Mouse (Mus musculus): ENCODE data around the gene Emp2. TPM values are rescaled to one million over a fixed set of nuclear protein-coding genes. Genes with fewer than 3 reads are reported as not detected.

Emp2 gene
- total RNA-seq, 2 experiments from 2014 or later, result 40.6 to 46.0 TPM

DNA sequence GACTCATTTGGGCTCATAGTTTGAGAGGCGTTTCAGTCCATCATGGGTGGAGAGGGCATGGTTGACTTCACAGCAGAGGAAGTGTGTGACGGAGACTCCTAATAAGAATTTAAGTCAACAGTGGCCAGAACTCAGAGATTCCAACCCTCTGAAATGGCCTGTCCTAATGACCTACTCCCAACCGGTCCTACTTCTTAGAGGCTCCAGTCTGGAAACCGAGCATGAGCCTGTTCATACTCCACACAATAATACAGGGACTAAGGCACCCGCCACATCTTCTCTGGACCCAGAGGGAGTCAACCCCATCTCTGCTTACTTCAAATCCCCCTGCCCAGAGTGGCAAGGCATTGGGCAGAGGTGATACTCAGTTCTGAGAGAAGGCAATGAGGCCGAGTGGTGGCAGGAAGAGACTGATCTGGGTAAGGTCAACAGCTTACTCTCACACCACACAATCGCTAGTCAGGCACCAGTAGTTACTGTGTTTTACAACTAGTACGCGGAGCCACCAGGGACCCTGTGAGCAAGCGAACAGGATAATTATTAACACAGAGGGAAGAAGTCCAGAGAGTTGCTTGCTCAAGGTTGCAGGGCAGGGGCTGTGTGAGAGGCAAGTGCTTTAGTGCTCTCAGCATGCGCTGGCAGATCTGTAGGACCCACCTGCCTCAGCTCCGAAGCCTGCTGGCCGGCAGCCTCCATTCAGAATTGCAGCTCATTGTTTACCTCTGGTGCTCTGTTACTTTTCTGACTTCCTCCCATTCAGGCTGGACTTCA, 14.0 kb upstream of the Emp2 start:
- intact Hi-C loops (cut with DNase I), result loop anchor here (10.0 kb wide), 1 partner anchor 1773 kb away; no protein-coding TSS in a partner anchor
- no peak for DNase-seq

DNA sequence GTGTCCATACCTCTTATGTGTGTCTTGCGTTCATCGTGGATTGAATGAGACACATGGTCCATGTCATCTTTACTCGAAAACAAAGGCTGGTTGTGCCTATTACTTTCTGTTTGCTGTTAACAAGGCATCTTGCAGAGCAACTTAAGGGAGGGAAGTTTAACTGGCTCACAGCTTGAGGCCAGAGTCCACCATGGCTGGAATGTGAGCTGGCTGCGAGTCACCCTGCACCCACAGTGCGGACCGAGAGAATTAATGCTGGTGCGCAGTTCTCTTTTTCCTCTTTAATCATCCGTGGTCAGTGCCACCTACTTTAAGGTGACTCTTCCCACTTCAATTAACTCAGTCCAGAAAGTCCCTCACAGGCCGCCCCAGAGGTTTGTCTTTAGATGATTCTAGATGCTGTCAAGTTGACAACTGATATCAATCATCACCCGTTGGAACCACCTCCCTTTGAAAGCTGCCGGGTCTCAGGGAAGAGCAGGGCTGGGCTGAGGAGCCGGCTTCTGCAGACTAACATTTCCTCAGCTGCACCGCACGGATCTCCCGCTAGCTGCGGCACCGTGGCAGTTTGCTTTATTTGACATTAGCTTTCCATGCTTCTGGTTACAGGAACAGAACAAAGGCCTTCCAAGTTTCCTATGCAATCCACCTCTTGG, 6.3 kb upstream of the Emp2 start:
- no peak for DNase-seq
- intact Hi-C loops (cut with DNase I), result loop anchor here (10.0 kb wide), 1 partner anchor 1765 kb away; no protein-coding TSS in a partner anchor

DNA sequence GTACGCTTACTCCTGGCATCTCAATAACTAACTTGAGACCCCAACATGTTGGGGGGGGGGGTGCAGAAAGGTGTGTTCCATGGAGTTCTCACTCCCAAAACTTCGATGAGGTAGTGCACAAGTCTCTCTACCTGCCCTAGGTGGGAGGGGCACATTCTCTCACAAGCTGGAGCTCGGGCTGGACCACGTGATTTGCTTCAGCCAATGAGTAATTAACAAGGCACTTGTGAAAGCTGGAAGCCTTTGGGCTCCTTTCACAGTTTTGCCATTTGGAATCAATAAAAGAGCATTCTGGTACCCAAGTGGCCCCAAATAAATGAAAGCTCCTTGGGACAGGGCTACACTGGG, 3.4 kb upstream of the Emp2 start:
- DNase-seq, result no peak
- intact Hi-C loops (cut with DNase I), result no loop called here

DNA sequence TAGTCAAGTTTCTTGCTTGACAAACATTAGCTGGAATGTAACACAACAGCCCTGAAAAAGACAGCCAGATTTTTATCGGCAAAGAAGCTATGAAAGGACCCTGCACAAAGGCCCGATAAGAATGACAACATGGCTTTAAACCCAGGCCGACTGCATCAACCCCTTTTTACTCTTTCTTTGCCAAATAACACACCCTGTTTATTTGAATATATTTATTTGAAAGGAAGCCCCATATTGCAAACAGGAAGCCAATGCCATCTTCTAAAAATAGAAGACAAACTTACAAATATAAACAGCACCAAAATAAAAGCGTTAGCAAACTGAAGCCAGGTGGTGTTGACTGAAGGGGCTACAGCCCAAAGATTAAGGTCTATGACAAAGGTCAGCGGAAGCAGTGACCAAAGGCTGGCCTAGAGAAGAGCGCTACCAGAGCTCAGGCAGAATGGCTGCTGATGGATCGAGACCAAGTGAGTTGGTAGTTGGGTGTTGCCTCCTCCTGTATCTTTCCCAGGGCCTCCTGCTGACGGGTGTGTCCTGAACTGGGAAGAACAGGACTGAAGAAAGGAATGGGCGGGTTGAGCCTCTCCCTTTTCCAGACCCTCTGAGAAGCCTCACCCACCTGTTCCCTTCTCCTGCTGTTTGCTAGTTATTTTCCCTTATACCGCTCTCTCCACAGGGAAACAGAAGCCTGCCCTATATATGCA, 2.9 kb upstream of the Emp2 start:
- intact Hi-C loops (cut with DNase I), result no loop called here
- no peak for DNase-seq

DNA sequence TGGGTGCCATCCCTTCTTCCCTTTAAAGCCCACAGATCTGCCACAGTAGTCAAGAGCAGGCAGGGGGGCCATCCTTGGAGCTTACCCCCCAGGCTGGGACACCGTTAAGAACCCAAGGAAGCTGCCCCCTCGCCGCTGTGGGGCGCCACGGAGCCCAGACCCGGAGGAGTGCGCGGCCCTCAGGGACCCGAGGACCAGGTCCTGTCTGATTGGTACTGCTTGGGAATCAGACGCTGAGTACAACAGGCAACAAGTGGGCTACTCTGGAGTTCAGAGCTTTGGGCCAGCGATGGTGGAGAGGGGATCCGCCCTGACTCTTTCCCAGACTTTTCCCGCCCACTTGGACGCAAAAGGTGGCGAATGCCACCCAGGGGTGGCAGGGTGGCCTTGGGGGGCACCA, 542 bp downstream of the Emp2 start:
- intact Hi-C loops (cut with DNase I), result no loop called here

DNA sequence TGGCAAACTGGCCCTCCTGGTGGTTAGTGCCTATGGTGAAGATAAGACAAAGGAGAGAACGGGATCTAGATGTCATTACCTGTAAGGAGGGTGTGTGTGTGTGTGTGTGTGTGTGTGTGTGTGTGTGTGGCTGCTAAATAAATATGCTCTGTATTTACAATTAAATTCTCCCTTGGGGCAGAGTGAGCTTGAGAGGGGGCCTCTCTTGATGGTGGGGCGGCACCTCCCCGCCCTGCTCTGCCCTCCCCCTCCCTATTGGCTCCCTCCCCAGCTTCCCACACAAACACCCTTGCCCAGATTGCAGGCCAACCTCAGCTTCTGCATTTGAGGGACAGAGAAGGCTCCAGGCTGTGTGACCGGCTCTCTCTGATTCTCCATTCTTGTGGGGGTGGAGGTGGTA, 1.8 kb downstream of the Emp2 start:
- no peak for DNase-seq
- intact Hi-C loops (cut with DNase I), result no loop called here

More for the DNA sequence above, 542 bp downstream of the Emp2 start:
- DNase-seq, result peak; percentile 47 to 56

DNA sequence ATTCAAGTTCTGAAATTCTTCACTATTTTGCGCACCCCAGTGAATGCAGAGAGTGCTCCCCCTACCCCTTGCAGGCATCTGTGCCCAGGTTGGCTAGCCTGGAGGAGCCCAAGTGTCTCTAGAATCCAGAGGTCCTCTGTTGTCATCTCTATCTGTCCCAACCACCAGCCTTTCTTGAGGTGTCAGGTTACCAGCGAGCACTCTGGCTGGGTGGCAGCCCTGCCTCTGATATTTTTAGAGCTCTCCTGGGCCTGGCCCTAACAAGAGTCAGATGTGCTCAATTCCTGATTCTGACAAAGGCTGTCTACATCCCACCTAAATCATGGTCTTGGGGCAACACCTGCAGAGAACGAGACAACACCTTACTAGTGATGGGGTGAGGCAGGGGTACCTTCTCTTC, 2.7 kb downstream of the Emp2 start:
- intact Hi-C loops (cut with DNase I), result no loop called here
- DNase-seq, result peak; percentile 24 to 40

DNA sequence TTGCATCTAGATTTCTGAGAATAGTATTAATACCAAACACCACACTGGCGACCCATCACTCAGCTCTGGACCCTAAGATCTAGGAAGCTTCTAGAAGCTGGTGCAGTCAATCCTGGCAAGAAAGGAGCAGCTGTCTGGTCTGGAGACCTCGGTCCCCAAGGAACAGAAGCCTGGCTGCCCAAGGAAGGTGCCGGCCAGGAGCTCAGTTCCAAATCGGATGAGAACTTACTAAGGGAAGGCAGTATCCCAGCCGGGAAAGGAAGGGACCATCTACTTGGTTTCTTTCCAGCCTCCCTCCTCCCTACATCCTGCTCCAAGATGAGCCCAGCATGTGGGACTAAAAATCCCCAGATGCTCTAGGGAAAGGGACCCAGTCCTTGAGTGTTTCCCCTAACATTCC, 3.3 kb downstream of the Emp2 start:
- DNase-seq, result no peak
- intact Hi-C loops (cut with DNase I), result no loop called here

DNA sequence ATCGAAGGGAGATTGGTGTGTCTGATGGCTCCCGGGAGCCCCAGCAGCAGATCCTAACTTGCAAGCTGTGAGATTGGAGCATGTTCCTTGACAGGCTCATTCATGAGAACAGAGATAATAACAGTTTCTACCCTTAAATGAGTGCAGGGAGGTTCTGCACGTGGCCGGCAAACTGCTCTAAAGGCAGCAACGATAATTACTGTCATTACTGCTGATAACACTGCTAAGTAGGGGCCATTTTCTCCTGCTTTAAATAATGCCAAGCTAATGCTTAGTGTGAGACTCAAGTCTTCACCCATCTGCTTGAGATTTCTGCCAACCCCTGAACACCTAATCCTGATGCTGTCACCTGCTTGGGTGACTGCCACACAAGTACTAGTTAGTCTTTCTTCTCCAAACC, 6.4 kb downstream of the Emp2 start:
- no peak for DNase-seq
- intact Hi-C loops (cut with DNase I), result no loop called here

DNA sequence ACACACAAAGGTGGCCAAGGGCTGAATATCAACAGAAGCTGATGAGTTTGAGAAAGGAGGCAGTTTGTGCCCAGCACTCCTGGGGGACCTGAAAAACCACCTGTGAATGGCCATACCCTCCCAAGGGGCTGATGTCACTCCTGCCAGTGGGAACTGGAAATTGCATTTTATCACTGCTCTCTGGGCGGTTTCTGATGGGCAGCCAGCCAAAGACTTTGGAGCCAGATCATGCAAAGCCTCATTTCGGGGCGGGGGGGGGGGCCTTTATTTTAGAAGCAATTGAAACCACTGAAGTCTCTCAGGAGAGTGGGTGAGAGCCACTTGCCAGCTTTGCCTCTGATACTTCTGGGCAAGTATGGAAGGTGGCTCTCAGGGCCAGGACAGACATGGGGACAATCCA, 7.7 kb downstream of the Emp2 start:
- intact Hi-C loops (cut with DNase I), result no loop called here
- DNase-seq, result no peak

DNA sequence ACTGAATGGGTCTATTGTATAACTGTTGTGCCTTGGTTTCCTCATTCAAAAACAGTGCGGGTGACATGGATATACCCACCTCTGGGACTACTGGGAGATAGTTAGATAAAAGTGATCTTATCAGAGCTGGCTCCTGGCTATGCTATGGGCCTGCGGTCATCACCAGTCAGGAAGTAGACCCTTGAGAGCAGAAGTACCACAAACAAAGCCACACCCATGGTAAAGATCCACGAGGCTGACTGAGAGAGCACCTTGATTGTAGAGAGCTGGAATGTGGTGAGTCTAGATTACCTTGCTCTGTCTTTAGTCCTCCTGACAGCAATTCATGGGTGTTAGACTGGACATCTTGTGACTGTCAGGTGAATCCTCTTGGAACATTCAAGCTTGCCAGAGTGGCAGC, 12.4 kb downstream of the Emp2 start:
- DNase-seq, result no peak
- intact Hi-C loops (cut with DNase I), result no loop called here

DNA sequence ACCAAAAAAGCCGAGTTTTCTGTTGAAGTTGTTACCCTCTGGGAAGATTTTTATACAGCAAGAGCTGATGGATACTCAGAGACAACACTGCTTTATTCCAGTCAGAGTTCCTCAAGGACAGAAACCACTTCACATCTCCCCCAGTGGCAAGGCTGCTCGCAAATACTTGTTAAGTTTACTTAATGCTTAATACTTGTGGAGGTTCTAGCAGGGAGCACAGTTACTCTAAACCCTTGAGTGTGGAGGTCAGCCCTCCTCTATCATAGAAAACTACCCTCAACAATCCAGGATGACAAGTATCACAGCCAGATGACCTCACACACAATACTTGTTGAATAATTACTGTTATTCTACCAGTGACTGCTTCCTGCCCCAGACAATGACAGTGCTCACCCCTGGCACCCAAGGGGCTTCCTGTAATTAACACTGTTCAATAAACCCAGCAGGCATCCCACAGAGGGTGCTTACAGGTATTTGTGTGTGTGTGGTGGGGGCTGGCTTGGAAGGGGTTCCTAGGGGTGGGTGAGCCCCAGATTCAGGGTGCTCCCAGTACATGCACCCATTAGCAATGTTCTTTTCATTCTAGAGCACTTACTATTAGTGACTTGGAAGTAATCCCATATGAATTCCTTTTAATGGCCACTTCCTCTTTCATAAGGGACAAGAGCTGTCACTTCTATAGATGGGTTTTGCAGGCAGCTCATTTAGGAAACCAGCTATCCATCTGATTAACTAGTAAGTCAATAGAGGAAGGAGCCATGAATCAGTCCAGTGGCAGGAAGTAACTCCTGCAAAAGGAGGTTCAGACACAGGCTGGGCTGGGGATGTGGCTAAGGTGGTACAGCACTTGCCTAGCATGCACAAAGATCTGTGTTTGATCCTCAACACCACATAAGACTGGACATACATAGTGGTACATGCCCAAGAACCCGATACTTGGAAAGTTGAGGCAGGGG, 13.3 kb downstream of the Emp2 start:
- intact Hi-C loops (cut with DNase I), result no loop called here

DNA sequence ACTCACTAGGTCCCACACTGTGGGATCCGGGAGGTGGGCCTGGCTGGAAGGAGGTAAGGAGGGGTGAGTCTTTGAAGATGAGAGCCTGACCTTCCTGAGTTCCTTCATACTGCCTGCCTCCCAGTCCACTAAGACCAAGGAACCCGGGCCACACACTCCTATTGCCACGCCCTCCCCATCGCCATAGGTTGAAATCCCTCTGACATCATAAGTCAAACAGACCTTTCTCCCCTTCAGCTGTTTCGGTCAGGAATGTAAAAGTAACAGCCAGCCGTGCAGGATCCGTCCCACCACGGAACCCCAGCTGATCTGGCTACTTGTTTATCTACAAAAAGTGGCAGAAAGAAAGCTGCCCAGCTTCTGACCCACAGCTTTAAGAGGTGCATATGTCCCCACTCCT, 14.1 kb downstream of the Emp2 start:
- no peak for DNase-seq
- intact Hi-C loops (cut with DNase I), result no loop called here

More for the DNA sequence above, 13.3 kb downstream of the Emp2 start:
- DNase-seq, result no peak

DNA sequence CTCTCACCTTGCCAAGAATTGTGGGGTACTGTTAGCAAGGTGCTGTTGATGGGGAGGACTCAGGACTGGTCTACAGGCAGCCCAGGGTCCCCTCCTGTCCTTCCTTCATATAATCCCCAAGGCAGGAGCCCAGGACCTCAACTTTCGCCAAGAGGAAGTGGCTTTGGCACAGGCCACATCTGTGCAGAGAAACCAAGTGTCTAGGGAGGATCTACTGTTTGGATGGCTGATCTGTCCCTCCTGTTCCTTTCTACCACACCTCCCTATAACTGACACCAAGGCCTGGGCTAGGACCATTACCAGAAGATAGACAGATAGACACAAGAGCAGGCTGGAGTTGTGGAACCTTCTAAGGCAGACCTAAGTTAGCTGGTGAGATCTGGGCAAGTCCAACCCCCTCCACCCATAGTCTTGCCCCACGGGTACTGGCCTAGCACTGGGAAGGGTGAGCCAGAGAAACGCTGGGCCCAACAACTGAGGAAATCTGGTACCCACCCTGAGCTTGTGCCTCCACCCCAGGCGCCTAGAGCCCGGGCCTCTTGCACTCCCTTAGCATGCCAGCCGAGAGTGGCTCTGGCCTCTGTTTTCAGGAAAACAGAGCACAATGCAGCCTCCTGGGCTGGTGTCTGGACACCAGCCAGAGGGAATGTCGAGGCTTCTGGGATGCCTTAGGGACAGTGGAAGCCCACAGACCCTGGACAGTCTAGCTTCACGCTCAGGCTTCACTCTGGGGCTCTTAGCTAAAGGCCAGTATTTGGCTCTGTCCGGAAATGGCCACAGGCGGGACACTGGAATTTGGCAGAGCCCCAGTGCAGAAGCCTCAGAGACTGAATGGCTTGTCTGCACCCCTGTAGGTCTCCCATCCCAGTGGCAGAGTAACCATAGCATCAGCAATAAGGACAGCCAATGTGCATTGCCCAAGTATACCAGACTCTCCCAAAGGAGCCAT, 15.8 kb downstream of the Emp2 start:
- intact Hi-C loops (cut with DNase I), result no loop called here
- DNase-seq, result peak; percentile 38 to 40

DNA sequence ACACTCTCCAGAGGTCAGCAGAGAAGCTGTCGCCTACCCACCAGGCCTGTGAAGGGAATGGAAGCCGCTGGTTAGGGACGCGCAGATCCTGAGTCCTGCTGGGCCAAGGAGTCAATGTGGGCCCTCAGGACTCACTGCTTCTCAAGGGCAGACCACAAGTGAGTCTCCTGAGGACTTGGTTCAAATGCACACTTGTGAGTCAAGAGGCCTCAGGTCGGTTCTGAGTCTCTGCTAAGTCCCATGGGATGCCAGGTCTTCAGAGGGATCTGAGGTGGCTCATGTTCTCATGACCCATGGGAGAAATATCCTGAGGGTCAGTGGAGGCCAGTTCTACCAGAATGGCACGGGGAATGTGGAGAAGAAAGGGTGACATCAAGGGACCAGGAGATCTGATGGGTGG, 25.7 kb downstream of the Emp2 start:
- intact Hi-C loops (cut with DNase I), result no loop called here
- DNase-seq, result no peak

DNA sequence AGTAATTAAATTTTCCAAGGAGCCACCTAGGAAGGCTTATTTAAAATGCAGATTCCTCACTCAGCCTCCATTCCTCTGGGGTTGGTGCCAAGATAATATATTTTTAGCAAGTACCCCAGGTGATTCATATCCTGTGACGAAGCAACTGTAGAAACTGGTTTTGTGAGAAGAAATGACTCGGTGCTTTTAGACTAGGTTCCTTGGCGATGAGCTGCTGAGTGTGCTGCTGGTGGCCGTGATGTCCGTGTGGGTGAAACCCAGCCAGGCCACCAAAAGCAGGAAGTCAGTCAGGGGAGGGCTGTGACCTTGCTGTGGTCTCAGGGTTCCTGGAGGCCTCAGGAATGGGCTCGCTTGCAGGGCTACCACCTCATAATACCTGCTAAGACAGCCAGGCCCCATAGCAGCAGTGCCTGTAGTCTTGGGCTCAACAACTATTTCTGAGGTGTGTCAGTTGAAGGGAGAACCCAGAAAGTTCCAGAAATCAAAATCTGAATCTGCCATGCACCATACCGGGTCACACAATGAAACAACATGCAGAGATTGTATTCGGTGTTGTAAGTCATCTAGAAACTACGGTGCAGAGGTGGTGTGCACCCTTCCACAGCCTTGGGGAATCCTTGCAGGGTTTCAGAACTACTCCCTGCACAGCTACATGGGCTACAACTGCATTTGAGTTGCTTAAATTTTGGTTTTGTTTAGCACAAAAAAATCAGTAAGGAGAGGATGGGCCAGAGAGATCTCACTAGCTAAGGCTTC, 27.1 kb downstream of the Emp2 start:
- no peak for DNase-seq

DNA sequence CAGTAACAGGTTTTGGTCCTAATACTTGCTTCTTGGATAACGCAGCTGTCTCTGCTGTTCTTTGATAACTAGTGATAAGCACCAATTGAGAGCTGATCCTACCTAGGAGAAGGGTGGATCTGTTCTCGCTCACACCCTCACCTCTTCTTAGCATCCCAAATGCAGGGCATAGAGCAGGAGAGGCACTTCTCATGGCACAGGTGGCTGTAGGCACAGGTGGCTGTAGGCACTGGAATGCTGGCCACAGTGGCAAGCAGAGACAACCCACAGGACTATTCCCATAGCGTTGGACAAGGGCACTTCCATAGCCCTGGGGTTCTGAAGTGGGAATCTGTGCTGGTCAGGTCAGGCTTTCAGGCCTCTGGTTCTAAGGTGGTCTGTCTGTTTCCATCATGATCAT, 31.9 kb downstream of the Emp2 start:
- no peak for DNase-seq
- intact Hi-C loops (cut with DNase I), result no loop called here

More for the DNA sequence above, 27.1 kb downstream of the Emp2 start:
- intact Hi-C loops (cut with DNase I), result no loop called here

DNA sequence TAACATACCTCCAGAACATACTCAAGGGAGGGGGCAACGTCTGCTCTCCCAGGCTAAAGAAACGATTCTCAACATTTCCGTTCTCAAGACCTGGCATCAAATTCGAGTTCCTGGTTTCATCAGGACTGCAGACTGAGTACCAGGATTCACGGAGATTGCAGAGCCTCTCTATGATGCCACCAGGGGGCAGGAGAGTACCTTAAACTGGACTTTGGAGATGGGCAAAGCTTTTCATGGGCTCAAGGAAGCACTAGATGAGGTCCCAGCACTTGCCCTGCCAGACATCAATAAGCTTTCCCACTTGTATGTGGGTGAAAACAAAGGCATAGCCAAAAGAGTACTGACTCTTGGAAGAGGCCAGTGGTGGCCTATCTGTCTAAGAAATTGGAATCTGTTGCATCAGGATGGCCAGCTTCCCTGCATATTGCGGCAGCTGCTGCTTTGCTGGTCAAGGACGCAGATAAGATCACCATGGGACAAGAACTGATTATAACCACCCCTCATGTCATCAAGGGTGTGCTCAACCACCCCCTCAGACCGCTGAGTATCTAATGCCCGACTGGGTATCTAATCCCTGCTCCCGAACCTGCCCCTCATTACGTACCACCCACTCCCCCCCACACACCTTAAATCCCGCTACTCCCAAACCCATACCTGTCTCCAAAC, 33.3 kb downstream of the Emp2 start:
- intact Hi-C loops (cut with DNase I), result loop anchor here (1.0 kb wide), 1 partner anchor 115 kb away; the partner anchor contains the start of gene Tekt5
- peak; percentile 83 to 89 for DNase-seq
